Mouse (Mus musculus): ENCODE results near the gene Cxcl14. TPM values are rescaled to one million over a fixed set of nuclear protein-coding genes. Genes with fewer than 3 reads are reported as not detected.

Cxcl14 gene
- polyA plus RNA-seq, 1 experiment = 2.3 TPM

GRCm38 (mm10) chr13:56260344-56260780 lies 36.0 kb downstream of the Cxcl14 start:
- peak overlapping the region; percentile 5 for H3K4me3 ChIP-seq (ENCODE audit: low read depth, low read length)
- H3K27ac ChIP-seq (ENCODE audit: insufficient read depth, low read length) = no peak overlapping the region
- no peaks in the 10 kb centered on the region for H3K9me3 ChIP-seq (replicated peaks; ENCODE audit: control insufficient read depth, insufficient read depth, low read length, poor library complexity, severe bottlenecking)
- TF ChIP-seq EP300 (IDR thresholded peaks at IDR 0.05; ENCODE audit: insufficient read depth, low read depth, low read length) (peak; percentile 83), CTCF (IDR thresholded peaks at IDR 0.05; ENCODE audit: low read depth, low read length) (no peak), POLR2A (IDR thresholded peaks at IDR 0.05; ENCODE audit: insufficient read depth, low read length) (no peak)
- no peaks in the 10 kb centered on the region for H3K4me1 ChIP-seq (ENCODE audit: control insufficient read depth, insufficient read depth, low read length)
- peak overlapping the region; percentile 55; the same call in 1 of the 2 replicates for H3K9ac ChIP-seq (ENCODE audit: low read depth, poor library complexity, severe bottlenecking)
- H3K36me3 ChIP-seq (ENCODE audit: control insufficient read depth, insufficient read depth, low read length, poor library complexity, severe bottlenecking) = no peaks in the 10 kb centered on the region
- peaks cover 18% of the 10 kb centered on the region for H3K27me3 ChIP-seq (ENCODE audit: control insufficient read depth, insufficient read depth, low read length, poor library complexity, severe bottlenecking)

GRCm38 (mm10) chr13:56259926-56260250 lies 36.5 kb downstream of the Cxcl14 start:
- TF ChIP-seq POLR2A (IDR thresholded peaks at IDR 0.05; ENCODE audit: insufficient read depth, low read length) (no peak), EP300 (IDR thresholded peaks at IDR 0.05; ENCODE audit: insufficient read depth, low read depth, low read length) (no peak), CTCF (IDR thresholded peaks at IDR 0.05; ENCODE audit: low read depth, low read length) (no peak)
- H3K9ac ChIP-seq (ENCODE audit: low read depth, poor library complexity, severe bottlenecking) = peak overlapping the region; percentile 55
- peaks cover 18% of the 10 kb centered on the region for H3K27me3 ChIP-seq (ENCODE audit: control insufficient read depth, insufficient read depth, low read length, poor library complexity, severe bottlenecking)
- peak overlapping the region; percentile 5; the same call in 1 of the 2 replicates for H3K4me3 ChIP-seq (ENCODE audit: low read depth, low read length)
- H3K4me1 ChIP-seq (ENCODE audit: control insufficient read depth, insufficient read depth, low read length) = no peaks in the 10 kb centered on the region
- no peak overlapping the region for H3K27ac ChIP-seq (ENCODE audit: insufficient read depth, low read length)
- no peaks in the 10 kb centered on the region for H3K9me3 ChIP-seq (replicated peaks; ENCODE audit: control insufficient read depth, insufficient read depth, low read length, poor library complexity, severe bottlenecking)
- no peaks in the 10 kb centered on the region for H3K36me3 ChIP-seq (ENCODE audit: control insufficient read depth, insufficient read depth, low read length, poor library complexity, severe bottlenecking)

GRCm38 (mm10) chr13:56259021-56259925 lies 37.1 kb downstream of the Cxcl14 start:
- Histone ChIP-seq H3K9me3 (replicated peaks; ENCODE audit: control insufficient read depth, insufficient read depth, low read length, poor library complexity, severe bottlenecking) (no peaks in the 10 kb centered on the region), H3K36me3 (ENCODE audit: control insufficient read depth, insufficient read depth, low read length, poor library complexity, severe bottlenecking) (no peaks in the 10 kb centered on the region), H3K27ac (ENCODE audit: insufficient read depth, low read length) (no peak overlapping the region), H3K4me1 (ENCODE audit: control insufficient read depth, insufficient read depth, low read length) (no peaks in the 10 kb centered on the region), H3K9ac (ENCODE audit: low read depth, poor library complexity, severe bottlenecking) (peak overlapping the region; percentile 55), H3K4me3 (ENCODE audit: low read depth, low read length) (peak overlapping the region; percentile 73), H3K27me3 (ENCODE audit: control insufficient read depth, insufficient read depth, low read length, poor library complexity, severe bottlenecking) (peaks cover 21% of the 10 kb centered on the region)
- TF ChIP-seq POLR2A (IDR thresholded peaks at IDR 0.05; ENCODE audit: insufficient read depth, low read length) (no peak), EP300 (IDR thresholded peaks at IDR 0.05; ENCODE audit: insufficient read depth, low read depth, low read length) (no peak), CTCF (IDR thresholded peaks at IDR 0.05; ENCODE audit: low read depth, low read length) (no peak)

GRCm38 (mm10) chr13:56258196-56259020 lies 37.9 kb downstream of the Cxcl14 start:
- no peak for TF ChIP-seq CTCF (IDR thresholded peaks at IDR 0.05; ENCODE audit: low read depth, low read length)
- TF ChIP-seq EP300 (IDR thresholded peaks at IDR 0.05; ENCODE audit: insufficient read depth, low read depth, low read length) = no peak
- Histone ChIP-seq H3K36me3 (ENCODE audit: control insufficient read depth, insufficient read depth, low read length, poor library complexity, severe bottlenecking) (no peaks in the 10 kb centered on the region), H3K9me3 (replicated peaks; ENCODE audit: control insufficient read depth, insufficient read depth, low read length, poor library complexity, severe bottlenecking) (no peaks in the 10 kb centered on the region), H3K27me3 (ENCODE audit: control insufficient read depth, insufficient read depth, low read length, poor library complexity, severe bottlenecking) (peaks cover 26% of the 10 kb centered on the region), H3K27ac (ENCODE audit: insufficient read depth, low read length) (no peak overlapping the region), H3K9ac (ENCODE audit: low read depth, poor library complexity, severe bottlenecking) (peak overlapping the region; percentile 31), H3K4me1 (ENCODE audit: control insufficient read depth, insufficient read depth, low read length) (no peaks in the 10 kb centered on the region), H3K4me3 (ENCODE audit: low read depth, low read length) (peak overlapping the region; percentile 73)

- Histone ChIP-seq H3K36me3 (ENCODE audit: control insufficient read depth, insufficient read depth, low read length, poor library complexity, severe bottlenecking) (no peaks in the 10 kb centered on the region), H3K27me3 (ENCODE audit: control insufficient read depth, insufficient read depth, low read length, poor library complexity, severe bottlenecking) (peaks cover 30% of the 10 kb centered on the region), H3K9me3 (replicated peaks; ENCODE audit: control insufficient read depth, insufficient read depth, low read length, poor library complexity, severe bottlenecking) (no peaks in the 10 kb centered on the region), H3K9ac (ENCODE audit: low read depth, poor library complexity, severe bottlenecking) (no peak overlapping the region), H3K4me1 (ENCODE audit: control insufficient read depth, insufficient read depth, low read length) (no peaks in the 10 kb centered on the region), H3K27ac (ENCODE audit: insufficient read depth, low read length) (no peak overlapping the region), H3K4me3 (ENCODE audit: low read depth, low read length) (no peak overlapping the region)
- no peak for TF ChIP-seq EP300 (IDR thresholded peaks at IDR 0.05; ENCODE audit: insufficient read depth, low read depth, low read length)
- TF ChIP-seq POLR2A (IDR thresholded peaks at IDR 0.05; ENCODE audit: insufficient read depth, low read length) = no peak
- TF ChIP-seq CTCF (IDR thresholded peaks at IDR 0.05; ENCODE audit: low read depth, low read length) = no peak
These were observed 38.7 kb downstream of the Cxcl14 start for GRCm38 (mm10) chr13:56257469-56258153.
